Mouse (Mus musculus): ENCODE data around the gene Zfp1.

Zfp1 gene

DNA sequence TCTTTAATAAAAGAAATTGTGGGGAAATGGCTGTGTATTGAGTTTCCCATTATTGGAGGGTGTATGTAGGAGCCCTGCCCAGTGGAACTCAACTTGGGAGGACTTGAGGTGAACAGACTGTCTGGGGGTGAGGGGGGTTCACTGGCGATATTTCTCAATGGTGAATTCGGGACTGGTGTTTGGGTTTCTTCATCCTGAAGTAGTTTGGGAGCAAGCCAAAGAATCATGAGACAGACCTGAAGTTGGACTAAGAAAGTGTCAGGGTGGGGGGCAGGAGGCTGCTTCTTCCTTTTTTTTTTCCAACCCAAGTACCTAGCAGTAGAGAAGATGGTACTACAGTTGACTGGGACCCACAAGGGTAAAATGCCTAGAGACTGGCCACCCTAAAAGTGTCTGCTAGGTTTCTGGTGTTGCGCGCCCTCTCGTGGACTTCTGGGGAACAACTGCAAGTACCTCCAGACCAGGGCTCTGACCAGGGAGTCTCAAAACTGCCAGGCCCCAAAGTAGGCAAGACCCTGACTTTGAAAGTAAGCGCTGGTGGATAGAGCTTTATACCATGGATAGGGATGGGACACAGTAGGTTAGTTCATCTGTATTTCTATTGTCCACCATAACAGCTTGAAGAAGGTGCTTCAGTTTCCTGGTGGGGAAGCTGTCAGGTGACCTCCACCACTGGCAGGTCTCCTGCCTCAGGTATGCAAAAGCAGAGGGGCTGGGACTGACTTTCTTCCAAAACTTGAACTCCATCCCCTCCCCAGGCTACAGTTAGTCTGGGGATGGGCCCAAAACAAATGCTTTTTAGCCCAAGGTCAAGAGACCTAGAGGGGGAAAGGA, 17.3 kb upstream of the Zfp1 start:
- peak; percentile 52 to 70 for DNase-seq (ENCODE audit: low spot score in 2 of 2)

DNA sequence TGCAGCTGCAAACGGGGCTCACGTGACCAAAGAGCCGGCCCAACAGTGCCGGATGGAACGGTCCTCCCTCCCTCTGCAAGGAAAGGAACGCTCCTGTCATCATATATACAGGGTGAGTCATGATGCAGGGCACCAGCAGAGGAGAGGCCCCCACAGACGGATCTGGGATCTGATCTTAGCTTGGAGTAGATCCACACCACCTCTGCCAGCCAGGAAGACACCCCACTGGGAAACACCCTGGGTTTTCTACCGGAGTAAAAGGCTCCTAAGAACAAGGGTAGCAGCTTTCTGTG, 16.7 kb upstream of the Zfp1 start:
- DNase-seq (ENCODE audit: low spot score in 2 of 2): no peak

DNA sequence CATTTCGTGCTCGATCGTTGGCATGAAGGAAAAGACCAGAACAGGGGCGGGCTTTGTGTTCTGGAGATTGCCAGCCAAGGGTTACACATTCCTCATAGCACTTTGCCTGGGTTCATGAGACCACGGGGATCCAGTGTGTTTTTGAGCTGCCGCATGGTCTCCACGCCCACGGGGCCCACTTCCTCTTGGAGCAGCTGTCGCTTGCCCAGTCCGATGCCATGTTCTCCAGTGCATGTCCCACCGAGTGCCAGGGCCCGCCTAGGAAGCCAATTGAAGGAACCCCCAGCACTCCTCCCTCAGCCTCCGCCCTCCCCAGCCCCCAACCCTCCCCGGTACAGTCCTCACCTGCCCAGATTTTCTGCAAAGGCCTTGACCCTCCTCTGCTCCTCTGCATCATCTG, 16.3 kb upstream of the Zfp1 start:
- no peak for DNase-seq (ENCODE audit: low spot score in 2 of 2)

DNA sequence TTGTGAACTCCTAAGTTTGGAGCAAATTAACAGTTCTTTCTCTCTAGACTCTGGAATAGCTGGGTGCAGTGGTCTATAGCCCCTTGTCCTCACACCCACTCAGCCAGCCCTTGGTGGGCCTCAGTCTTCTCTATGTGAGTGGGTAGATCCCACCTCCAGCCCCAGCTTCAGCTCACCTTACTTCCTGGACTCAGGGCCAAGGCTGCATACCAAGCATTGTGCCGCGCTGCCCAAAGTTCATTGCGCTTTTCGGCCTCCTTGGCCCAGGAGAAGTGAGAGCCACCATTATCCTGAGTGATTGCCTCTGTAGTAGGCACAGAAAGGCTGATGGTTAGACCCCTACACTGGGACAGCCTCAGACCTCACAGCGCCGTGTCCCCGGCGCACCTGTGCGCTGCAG, 15.3 kb upstream of the Zfp1 start:
- no peak for DNase-seq (ENCODE audit: low spot score in 2 of 2)

DNA sequence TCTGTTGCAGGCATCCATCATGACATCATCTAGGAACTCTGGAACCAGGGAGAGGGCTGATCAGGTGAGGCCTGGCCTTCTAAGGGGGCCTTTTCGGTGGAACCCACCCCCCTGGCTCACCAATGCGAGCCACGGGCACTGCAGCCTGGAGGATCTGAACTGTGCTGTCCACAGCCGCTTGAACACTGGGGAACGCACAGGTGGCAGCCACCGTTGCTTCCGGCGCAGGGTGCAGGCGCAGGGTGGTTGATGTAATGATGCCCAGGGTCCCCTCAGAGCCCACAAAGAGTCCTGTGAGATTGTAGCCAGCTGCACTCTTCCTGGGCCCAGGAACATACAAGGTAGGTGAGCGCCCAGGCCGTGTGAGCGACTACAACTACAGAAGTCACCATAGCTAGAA, 14.8 kb upstream of the Zfp1 start:
- no peak for DNase-seq (ENCODE audit: low spot score in 2 of 2)

DNA sequence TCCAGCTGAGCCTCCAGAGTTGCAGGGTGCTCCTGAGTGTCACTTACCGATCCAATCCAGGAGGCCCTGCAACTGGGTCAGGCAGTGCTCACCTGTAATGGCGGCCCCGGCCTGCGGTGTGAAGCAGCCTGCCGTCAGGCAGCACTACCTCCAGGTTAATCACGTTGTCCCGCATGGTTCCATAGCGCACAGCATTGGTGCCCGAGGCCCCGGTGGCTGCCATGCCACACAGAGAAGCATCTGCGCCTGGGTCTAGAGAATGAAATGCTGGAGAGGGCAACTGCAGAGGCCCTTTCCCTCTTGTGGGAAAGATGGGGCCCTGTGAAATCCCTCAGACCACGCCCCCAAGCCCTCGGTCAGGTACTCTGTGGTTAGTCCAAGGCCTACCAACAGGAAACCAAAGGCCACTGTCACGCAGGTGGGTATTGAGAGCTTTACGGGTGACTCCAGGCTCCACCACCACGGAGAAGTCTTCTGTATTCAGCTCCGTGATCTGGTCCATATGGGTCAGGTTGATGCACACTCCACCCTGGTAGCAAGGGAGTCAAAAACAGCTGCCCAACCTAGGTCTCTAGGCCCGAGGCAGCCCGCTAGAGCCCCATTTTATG, 14.2 kb upstream of the Zfp1 start:
- DNase-seq (ENCODE audit: low spot score in 2 of 2): no peak

DNA sequence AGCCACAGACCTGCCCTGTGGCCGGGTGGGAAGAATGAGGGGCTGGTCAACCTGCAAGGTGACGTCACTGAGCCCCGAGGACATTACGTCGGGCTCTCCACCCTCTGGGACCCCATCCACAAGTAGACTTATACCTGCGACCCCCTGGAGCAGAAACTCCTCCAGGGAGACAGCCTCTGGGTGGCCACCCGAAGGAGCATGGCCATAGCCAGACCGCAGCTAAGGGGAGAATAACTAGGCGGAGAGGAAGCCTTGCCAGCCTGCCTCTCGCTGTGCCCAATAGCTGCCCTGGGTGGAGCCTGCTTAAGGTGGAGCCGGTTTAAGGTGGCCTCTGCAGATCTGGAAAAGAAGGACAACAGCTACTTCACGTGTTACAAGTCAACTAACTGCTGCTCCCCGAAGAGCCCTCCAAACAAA, 13.1 kb upstream of the Zfp1 start, which contains the start of gene Ldhd:
TSS of gene Ldhd (minus strand) at position 270 of the 417 bp plus-strand sequence.
- no peak for DNase-seq (ENCODE audit: low spot score in 2 of 2)

DNA sequence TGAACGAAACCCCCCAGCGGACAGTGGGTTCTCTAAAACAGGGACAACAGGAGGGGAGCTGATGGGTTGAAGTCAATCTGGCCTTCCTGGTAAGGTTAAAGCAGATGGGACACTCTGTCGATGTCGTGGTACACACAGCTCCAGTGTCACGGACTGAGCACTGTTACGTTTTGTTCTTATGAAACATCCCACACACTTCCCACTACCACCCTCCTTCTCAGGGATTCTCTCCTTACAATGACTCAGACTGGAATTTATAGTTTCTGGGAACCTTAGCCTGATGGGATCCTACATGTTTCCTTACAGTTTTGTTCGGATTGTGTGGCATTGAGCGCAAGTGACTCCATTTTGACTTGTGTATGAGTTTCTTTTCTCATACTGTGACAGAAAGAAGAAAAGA, 11.6 kb upstream of the Zfp1 start:
- DNase-seq (ENCODE audit: low spot score in 2 of 2): no peak

DNA sequence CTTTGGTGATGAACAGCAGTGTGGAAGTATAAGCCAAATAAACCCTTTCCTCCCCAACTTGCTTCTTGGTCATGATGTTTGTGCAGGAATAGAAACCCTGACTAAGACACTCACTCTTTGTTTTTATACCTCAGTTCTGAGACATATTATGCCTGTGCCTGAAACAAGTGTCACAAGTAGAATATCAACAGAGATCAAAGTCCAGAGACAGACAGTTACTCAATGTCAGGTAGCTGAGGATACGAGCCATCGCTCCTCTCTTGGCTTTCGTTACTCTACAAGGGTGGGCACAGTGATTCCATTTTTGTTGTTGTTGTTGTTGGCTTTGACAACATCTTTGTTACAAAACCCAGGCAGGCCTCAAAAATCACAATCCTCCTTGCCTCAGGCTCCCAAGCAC, 10.2 kb upstream of the Zfp1 start:
- no peak for DNase-seq (ENCODE audit: low spot score in 2 of 2)

DNA sequence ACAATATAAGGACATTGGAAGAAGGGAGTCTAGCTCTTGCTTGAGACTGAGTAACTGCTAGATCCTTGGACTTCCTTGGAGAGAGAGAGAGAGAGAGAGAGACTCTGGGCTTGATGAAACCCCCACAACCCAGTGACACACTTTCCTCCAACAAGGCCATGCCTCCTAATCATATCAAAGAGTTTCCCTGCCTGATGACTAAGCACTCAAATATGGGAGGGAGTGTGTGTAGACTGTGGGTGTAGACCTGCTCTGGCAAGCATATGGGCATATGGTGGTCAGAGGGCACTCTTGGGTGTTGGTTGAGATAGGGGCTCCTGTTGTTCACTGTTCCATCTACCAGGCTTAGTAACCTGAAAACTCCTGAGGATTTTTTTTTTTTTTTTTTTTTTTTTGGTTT, 5.1 kb upstream of the Zfp1 start:
- no peak for DNase-seq (ENCODE audit: low spot score in 2 of 2)

DNA sequence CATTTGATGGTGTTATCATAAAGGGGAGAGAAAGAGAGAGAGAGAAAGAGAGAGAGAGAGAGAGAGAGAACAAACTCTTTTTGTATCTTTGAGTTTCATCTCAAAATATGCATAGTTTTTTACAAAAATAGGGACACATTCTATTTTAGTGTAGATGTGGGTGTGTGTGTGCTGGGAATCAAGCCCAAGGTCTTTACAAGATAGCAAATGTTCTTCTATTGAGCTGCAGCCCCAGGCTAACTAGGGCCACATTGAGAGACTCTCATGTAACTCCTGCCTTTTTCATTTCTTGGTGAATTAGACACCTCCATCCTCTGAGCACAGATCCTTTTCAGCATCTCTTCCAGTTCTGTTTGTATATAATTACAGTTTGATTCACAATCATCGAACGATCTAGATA, 2.1 kb upstream of the Zfp1 start:
- no peak for DNase-seq (ENCODE audit: low spot score in 2 of 2)

DNA sequence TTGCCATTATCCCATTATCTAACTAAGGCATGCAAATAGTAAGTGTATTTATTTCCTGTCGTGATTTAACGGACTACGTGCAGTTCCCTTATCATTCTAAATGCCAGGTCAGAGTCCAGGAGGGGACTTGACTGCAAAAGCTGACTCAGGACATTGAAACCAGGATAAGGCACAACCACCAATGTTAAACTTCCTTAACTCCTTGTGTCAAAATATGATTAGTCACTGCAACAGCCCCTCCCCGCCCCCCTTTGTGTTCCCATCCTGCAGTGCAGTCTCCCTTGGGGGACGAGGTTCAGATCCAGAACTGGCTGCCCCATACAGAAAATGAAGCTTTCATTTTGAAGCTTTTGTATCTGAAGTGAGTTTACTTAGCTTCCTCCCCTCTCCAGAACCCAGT, 705 bp upstream of the Zfp1 start:
- DNase-seq (ENCODE audit: low spot score in 2 of 2): no peak

DNA sequence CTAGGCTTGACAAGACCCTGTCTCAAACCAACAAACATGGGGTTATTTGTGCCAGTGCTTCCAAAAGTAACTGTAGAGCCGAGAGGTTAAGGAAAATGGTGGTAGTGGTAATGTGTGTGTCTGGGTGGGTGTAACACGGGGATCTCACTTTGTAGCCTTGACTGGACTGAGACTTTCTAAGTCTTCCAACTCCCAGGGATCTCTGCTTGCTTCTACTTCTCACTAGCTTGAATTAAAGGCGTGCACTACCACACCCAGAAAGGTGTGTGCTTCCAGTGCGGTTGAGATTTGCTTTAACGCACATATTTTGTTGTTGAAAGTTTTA, 300 bp upstream of the Zfp1 start:
- no peak for DNase-seq (ENCODE audit: low spot score in 2 of 2)

DNA sequence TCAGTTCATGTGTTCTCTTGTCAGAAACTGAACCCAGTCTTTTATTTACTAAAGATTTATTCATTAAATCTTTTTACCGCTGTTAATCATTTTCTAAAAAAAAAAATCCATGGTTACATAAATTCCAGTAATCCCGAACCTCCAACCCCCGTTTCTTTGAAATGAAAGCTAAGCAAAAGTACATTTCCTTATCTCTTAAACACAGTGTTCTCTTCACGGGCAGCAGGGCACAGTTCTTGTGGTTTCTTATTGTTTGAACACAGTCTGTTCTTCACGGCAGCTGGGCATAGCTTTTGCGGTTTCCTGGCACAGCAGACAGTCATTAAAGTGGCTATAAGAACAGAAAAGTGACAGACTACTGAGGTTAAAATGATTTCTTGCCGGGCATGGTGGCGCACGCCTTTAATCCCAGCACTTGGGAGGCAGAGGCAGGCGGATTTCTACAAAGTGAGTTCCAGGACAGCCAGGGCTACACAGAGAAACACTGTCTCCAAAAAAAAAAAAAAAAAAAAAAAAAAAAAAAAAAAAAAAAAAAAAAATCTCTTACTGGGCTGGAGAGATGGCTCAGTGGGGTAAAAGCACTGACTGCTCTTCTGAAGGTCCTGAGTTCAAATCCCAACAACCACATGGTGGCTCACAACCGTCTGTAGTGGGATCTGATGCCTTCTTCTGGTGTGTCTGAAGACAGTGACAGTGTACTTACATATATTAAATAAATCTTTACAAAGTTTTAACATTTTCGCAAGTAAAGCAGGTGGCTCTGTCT, 1.3 kb downstream of the Zfp1 start:
- peak; percentile 83 to 87 for DNase-seq (ENCODE audit: low spot score in 2 of 2)

DNA sequence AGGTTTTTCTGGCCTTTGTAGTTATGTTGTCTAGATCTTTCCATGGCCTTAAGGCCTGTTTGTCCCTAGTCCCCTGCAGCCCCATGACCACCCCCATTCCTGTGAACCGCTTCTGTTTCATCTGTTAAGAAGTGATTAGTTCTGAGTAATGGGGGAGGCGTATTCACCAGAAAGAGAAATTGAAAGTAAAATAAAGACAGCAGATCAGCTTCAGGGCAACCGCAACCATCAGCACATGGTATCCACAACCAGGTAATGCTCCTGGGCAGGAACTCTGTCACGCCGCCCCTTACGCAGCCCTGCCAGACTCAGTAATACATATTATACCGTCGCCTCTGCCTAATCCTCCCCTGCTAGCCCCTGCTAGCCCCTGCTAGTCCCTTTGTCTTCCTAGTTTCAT, 2.5 kb downstream of the Zfp1 start:
- no peak for DNase-seq (ENCODE audit: low spot score in 2 of 2)

DNA sequence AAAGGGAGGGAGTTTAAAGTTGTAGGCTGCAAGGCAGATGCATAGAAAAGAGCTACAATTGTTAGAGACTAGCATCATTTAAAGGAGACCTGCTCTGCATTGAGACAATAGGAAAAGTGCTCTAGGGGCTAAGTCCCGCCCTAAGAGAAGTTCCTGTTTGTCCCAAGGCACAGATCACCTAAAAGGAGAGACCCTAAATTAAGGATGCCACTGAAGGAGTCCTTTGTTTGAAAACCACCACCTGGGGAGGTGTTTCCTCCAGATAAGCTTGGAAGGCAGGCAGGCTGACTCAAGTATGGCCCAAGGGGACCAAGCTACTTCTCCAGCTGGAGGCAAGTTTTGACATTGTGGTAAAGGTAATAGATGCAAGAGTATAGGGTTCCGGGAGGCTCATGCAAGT, 5.6 kb downstream of the Zfp1 start:
- no peak for DNase-seq (ENCODE audit: low spot score in 2 of 2)

DNA sequence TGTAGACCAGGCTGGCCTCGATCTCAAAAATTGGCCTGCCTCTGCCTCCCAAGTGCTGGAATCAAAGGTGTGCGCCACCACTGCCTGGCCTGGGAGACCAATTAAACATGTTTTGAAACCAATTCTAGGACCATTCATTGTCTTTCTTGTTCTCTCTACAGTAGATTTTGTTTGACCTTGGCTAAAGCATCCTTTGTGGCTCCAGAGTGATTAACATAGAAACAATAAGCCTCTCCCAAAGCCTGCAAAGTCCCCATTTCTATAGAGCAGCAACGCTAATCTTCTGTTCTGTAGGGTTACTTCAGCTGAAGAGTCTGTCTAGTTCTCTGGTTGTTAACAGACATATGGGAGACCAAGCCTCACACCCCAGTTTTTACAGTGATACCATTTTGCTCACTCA, 7.5 kb downstream of the Zfp1 start:
- no peak for DNase-seq (ENCODE audit: low spot score in 2 of 2)

DNA sequence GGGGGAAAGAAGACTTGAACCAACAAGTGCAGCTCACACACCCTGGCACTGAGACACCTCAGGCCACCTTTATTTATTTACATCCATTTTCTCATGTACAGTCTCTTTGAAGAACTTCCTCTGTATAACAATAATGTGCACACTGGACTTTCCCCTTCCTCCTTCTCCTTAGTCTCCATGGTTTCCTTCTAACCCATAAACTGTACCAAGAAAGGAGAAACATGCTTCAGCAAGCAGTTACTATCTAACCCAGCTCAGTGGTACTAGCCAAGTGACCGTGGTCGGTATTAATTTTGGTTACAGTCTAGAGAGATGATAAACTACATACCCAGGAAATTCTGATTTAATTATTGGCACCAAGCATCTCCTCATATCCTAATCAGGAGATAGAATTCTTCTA, 10.3 kb downstream of the Zfp1 start:
- no peak for DNase-seq (ENCODE audit: low spot score in 2 of 2)

DNA sequence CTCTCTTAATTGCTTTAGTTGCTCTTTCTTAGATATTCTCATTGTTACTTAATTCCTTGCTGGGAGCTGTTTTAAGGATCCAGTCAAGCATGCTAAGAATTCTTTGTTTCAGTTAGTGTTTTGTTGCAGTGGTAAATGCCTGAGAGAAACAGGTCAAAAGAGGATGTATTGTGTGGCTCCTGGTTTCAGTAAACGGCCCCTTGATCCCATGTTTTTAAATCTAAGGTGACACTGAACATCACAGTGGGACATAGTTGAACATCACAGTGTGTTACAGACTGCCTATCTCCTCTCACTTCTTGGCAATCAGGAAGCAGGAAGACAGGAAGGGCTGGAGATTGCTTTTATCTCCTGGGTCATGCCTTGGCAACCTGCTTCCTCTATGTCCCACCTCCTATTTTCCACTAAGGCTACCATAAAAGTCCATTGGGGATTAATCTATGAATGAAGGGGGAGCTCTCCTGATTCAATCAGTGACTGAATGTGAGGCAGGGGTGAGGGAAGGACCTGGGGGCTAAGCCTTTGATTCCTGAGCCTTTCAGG, 14.2 kb downstream of the Zfp1 start:
- DNase-seq (ENCODE audit: low spot score in 2 of 2): no peak

DNA sequence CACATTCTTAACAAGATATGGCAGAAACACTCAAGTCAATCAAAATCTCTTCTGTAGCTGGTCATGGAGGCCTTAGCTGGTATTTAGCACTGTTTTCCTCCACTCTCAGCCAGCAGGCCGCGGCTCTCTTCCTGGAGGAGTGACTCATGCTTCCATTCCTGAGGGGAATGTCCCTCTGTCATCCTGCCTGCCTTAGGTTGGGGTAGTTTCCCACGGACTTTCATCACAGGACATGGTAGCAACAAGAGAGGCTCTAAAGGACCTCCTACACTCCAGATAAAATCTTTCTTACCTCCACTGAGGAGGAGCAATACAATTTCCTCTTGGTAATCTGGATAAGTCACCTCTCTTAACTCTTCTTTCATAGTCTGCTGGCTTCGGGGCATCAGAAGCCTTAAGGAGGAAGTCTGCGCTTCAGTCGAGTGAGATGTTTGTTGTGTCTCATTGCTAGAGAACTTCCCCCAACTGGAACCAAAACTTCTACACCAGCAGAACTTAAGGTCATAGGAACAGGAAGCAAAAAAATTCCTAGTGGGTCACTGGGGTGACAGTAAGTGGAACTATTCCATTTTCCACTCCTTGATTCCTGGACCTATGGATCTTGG, 15.7 kb downstream of the Zfp1 start:
- DNase-seq (ENCODE audit: low spot score in 2 of 2): peak; percentile 39 to 50

DNA sequence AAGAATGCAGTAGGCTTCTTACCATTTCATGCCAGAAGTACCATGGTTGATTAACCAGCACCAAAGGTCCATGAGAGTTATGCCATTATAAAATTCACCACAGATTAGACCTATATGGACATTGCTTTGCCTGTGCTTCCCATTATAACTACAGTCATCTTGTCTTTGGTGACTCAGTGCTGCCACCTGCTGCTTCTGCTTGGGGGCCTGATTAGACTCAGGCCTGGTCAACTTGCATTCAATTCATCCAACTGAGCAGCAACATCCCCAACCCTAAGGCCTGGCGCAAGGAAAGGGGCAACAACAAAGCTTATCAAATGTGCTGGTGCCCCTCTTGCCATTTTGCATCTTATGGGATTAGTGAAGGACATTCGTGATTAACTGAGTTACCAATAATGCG, 19.3 kb downstream of the Zfp1 start:
- peak; percentile 64 to 69 for DNase-seq (ENCODE audit: low spot score in 2 of 2)

DNA sequence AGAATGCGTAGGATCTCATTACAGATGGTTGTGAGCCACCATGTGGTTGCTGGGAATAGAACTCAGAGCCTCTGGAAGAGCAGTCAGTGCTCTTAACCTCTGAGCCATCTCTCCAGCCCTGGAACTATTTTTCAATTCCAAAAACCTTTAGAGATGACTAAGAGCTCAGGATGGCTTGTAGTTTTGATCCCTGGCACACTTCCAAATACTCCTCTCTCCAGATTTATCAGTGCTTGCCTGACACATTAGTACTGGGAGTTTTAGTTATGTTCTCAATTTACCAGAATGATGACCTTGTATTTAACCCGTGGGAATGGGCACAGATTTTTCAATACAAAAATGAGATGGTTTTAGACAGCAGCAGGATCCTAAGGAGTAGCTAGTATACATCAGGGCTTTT, 23.6 kb downstream of the Zfp1 start:
- DNase-seq (ENCODE audit: low spot score in 2 of 2): no peak

DNA sequence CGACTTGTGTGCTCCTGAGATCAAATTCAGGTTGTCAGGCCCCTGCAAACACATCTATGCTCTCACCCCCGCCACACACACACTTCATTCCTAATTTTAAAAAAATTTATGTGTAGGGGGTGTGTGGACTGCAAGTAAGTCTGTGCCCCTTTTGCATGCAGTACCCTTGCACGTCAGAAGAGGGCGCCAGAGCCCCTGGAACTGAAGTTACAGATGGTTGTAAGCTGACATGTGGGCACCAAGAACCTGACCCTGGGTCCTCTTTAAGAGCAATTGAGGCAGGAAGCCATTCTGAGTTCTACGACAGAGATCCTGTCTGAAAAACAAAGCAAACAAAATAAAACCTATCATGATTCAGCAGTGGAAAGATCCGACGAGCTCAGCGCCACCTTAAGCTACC, 33.0 kb downstream of the Zfp1 start:
- DNase-seq (ENCODE audit: low spot score in 2 of 2): no peak

All from spleen, postnatal 36 days (tissue).